Mouse (Mus musculus) megakaryocyte, embryonic 14.5 days (primary cell): ENCODE results near the gene Dscaml1. TPM values are rescaled to one million over a fixed set of nuclear protein-coding genes. Genes with fewer than 3 reads are reported as not detected.
"Not testable (repeated sequence)": the region's sequence is repeated elsewhere in the genome, so short reads cannot be mapped to it uniquely, and the experiment has no call there.

Experiments
- H3K27me3 ChIP-seq: replicated peaks from 2 replicates; pipeline ENCODE3; 2012; ENCODE audit warnings: inconsistent platforms
- H3K36me3 ChIP-seq: replicated peaks from 2 replicates; pipeline ENCODE3; 2012; ENCODE audit warnings: low read length, inconsistent platforms, mixed read lengths
- H3K4me1 ChIP-seq: 2 replicates; pipeline ENCODE4 v1.6.1; 2012; ENCODE audit warnings: inconsistent platforms
- H3K4me3 ChIP-seq: replicated peaks from 2 replicates; pipeline ENCODE3; 2012; ENCODE audit warnings: moderate library complexity, mild to moderate bottlenecking, inconsistent platforms
- H3K9me3 ChIP-seq: 2 replicates; pipeline ENCODE4 v1.6.1; 2012; ENCODE audit warnings: inconsistent platforms
- FLI1 ChIP-seq: IDR thresholded peaks from 2 replicates; pipeline ENCODE4 v1.6.1; 2012; ENCODE audit warnings: low read length, inconsistent platforms, mixed read lengths
- GATA1 ChIP-seq: IDR thresholded peaks from 3 replicates; pipeline ENCODE4 v1.6.1; 2012; ENCODE audit warnings: mixed read lengths, low read length, inconsistent platforms, borderline replicate concordance
- polyA plus RNA-seq: library from polyadenylated mRNA; stranded (reverse); fragments of >175 nt; gene quantifications from 2 replicates; pipeline ENCODE4 v1.2.3, GENCODE M21; 2012; ENCODE audit warnings: low replicate concordance; ENCODE audit not compliant: insufficient read depth

Dscaml1 gene
- polyA plus RNA-seq, 1 experiment: not detected

GRCm38 (mm10) chr9:45769596-45769995 is 343.2 kb downstream of the Dscaml1 start:
- Histone ChIP-seq H3K9me3 (no peaks in the 10 kb centered on the region), H3K27me3 (peaks cover 78% of the 10 kb centered on the region), H3K4me1 (no peaks in the 10 kb centered on the region), H3K36me3 (no peaks in the 10 kb centered on the region), H3K4me3 (no peak overlapping the region)
- TF ChIP-seq FLI1: no peak
- TF ChIP-seq GATA1: no peak

- Histone ChIP-seq H3K27me3 (peaks cover 84% of the 10 kb centered on the region), H3K4me1 (0 out of 2 replicates have a peak, but pooled peaks cover under 1% of the 10 kb centered on the region), H3K4me3 (no peak overlapping the region), H3K36me3 (no peaks in the 10 kb centered on the region), H3K9me3 (no peaks in the 10 kb centered on the region)
- TF ChIP-seq FLI1 (no peak), GATA1 (no peak)
Observed at GRCm38 (mm10) chr9:45774088-45774487, 347.7 kb downstream of the Dscaml1 start.

DNA sequence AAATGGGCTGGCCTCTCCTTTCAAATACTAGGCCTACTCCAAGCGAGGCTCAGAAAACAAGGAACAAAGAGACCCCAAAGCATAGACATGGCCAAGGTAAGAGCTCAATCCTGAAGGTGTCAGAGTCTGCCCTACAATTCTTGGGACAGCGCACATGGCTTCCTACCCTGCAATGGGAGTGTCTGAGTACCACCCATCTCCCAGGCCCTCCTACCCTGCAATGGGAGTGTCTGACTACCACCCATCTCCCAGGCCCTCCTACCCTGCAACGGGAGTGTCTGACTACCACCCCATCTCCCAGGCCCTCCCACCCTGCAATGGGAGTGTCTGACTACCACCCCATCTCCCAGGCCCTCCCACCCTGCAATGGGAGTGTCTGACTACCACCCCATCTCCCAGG is 349.7 kb downstream of the Dscaml1 start:
- H3K36me3 ChIP-seq, H3K4me1 ChIP-seq, H3K4me3 ChIP-seq, H3K9me3 ChIP-seq: not testable (repeated sequence)
- H3K27me3 ChIP-seq: peaks cover 84% of the 10 kb centered on the region

- Histone ChIP-seq H3K4me3 (no peak overlapping the region), H3K9me3 (no peaks in the 10 kb centered on the region), H3K4me1 (0 out of 2 replicates have a peak, but pooled peaks cover 3% of the 10 kb centered on the region), H3K27me3 (peaks cover 91% of the 10 kb centered on the region), H3K36me3 (no peaks in the 10 kb centered on the region)
- no peak for TF ChIP-seq FLI1
Observed at GRCm38 (mm10) chr9:45779201-45779600, 352.8 kb downstream of the Dscaml1 start.

DNA sequence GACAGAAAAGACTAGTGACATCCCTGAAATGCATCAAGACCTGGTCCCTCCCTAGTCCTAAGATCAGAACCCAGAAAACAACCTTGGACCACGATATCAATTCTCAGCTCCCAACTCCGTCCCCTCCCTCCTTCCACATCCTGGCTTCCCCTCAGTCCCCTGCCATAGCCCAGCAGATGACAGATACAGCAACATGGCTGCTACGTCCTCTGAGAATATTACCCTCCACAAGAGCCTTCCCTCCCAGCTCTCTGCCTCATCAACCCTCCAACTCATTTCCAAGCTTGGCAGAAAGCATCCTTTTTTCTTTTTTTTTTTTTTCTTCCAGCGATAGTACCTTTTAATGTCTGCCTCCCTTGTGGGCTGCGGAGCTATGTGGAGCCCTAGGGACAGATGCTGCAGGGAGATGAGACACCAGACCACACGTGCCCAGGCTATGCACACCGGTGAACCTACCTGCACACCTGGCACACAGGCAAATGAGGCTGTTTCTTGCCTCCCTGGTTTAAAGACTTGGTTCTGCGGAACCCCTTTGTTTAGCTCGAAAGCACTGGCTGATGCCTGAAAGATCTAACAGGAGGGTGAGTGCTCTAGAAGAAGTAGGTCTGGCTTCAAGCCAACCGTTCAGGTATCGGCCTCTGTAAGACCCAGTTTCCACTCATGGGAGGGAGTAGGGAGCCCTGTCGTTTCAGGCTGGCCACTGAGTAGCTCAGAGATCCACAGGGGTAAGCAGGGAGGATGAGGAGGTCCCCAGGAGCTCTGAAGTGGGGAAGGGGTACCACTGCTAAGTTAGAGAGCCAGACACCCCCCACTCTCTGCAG is 357.0 kb downstream of the Dscaml1 start:
- no peak for TF ChIP-seq GATA1
- TF ChIP-seq FLI1: no peak
- Histone ChIP-seq H3K9me3 (no peaks in the 10 kb centered on the region), H3K36me3 (no peaks in the 10 kb centered on the region), H3K4me1 (0 out of 2 replicates have a peak, but pooled peaks cover 3% of the 10 kb centered on the region), H3K27me3 (peaks cover 88% of the 10 kb centered on the region), H3K4me3 (no peak overlapping the region)

- no peaks in the 10 kb centered on the region for H3K4me1 ChIP-seq
- no peaks in the 10 kb centered on the region for H3K36me3 ChIP-seq
- H3K4me3 ChIP-seq: no peak overlapping the region
- H3K27me3 ChIP-seq: peaks cover 92% of the 10 kb centered on the region
- H3K9me3 ChIP-seq: no peaks in the 10 kb centered on the region
- TF ChIP-seq GATA1: no peak
- TF ChIP-seq FLI1: no peak
Observed at GRCm38 (mm10) chr9:45787071-45787470, 360.6 kb downstream of the Dscaml1 start.

DNA sequence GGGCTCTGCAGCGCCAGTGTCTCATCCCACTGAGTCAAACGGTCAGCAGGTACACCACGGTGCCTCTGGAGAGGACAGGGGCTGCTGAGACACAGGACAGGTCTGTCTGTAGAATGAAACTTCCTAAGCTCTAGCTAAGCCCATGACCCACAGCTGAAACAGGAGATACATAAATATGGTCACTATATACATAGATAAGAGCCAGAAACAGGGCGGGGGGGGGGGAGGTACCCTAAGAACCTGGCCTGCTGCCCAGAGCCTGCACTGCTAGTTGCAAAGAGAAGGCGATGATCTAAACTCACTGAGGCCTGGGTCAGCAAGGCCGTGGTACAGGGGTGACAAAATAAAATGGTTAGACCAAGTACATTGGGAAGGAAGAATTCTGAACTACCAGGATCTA is 361.1 kb downstream of the Dscaml1 start:
- Histone ChIP-seq H3K4me3 (no peak overlapping the region), H3K36me3 (no peaks in the 10 kb centered on the region), H3K27me3 (peaks cover 92% of the 10 kb centered on the region), H3K9me3 (no peaks in the 10 kb centered on the region), H3K4me1 (no peaks in the 10 kb centered on the region)
- TF ChIP-seq FLI1: no peak
- TF ChIP-seq GATA1: no peak

DNA sequence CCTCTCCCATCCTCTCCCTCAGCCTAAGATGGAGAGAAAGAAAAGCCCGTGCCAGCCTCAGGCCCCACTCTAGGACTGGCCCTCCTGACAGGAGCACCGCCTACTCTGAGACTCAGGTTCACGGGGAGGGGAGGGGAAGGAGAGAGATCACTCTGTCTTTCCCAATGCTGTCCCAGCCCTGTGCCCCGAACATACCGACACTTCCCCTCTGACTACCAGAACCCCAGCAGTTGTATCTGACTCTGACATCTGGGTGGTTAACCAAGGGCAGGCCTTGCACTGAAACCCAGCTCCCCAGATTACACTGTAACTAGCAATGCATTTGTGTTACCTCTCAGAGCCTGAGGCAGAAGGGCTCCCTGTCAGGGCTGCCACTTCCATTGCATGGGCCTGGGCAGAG is 362.0 kb downstream of the Dscaml1 start:
- TF ChIP-seq FLI1: no peak
- no peak for TF ChIP-seq GATA1
- no peaks in the 10 kb centered on the region for H3K9me3 ChIP-seq
- H3K4me1 ChIP-seq: no peaks in the 10 kb centered on the region
- H3K36me3 ChIP-seq: no peaks in the 10 kb centered on the region
- H3K27me3 ChIP-seq: peaks cover 91% of the 10 kb centered on the region
- H3K4me3 ChIP-seq: no peak overlapping the region

DNA sequence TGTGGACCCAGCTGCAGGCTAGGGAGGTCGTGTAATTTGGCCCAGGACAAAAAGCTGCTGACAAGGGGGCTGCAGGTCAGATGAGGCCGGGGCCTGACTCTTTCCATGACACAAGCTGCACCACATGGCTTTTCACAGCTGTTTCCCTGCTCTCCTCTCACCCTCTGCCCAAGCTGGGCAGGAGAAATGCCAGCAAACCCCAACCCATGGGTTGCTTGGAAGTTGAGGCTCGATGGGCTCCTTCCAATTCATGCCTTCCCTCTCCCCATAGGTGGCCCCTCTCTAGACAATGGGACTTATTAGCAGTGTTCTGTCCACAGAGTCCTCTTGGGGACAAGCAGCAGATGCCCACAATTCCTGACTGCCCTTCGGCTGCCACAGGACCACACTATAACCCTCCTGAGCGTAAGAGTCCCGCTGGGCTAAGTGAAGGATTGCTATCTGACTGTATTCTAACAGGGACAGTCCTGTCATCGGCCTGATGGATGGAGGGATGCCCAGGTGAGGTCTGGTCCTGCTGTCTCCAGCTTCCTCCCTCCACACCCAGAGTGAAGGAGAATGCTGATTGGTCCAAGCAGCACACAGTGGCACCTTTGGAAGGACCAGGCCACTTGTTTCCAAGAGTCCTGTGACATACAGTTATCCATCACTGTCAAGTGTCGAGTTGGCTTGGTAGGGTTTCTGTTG is 365.2 kb downstream of the Dscaml1 start:
- no peaks in the 10 kb centered on the region for H3K4me1 ChIP-seq
- no peak overlapping the region for H3K4me3 ChIP-seq
- no peaks in the 10 kb centered on the region for H3K36me3 ChIP-seq
- no peaks in the 10 kb centered on the region for H3K9me3 ChIP-seq
- H3K27me3 ChIP-seq: peaks cover 91% of the 10 kb centered on the region
- no peak for TF ChIP-seq FLI1
- TF ChIP-seq GATA1: no peak

DNA sequence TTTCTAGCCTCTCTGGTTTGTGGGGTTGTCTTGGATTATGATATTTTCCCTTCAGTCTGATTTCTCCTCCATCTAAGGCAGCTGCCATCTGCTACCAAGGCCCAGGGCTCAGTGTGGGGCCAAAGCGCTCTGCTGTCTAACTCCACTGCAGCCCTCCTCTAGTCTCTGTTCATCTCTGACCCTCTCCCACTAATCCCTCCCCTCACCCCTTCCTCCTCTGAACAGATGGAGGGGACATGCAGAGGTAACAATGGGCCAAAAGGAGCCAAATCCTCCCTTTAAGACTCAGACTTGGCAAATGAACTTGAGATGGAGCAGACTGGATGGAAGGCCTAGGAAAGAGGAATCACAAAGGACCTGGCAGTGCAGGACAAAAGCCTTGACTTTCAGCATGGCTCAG is 365.8 kb downstream of the Dscaml1 start:
- TF ChIP-seq GATA1: no peak
- TF ChIP-seq FLI1: no peak
- Histone ChIP-seq H3K9me3 (no peaks in the 10 kb centered on the region), H3K4me1 (no peaks in the 10 kb centered on the region), H3K36me3 (no peaks in the 10 kb centered on the region), H3K4me3 (no peak overlapping the region), H3K27me3 (peaks cover 89% of the 10 kb centered on the region)
